Mouse (Mus musculus) adrenal gland, adult 18-20 months (tissue): Measurements from ENCODE around the gene Kazn. TPM values are rescaled to one million over a fixed set of nuclear protein-coding genes. Genes with fewer than 3 reads are reported as not detected.

ENCODE experiments used
- DNase-seq, 2 experiments: peaks; one replicate each; pipeline ENCODE4 v3.0.0; 2021 to 2022; ENCODE audit warnings: low spot score in 2 of 2
- total RNA-seq, 2 experiments: library from RNA; stranded (reverse); gene quantifications; 1 replicate in 1 of 2; 2 replicates in 1 of 2; pipeline ENCODE4 v1.2.3; 2021

Kazn gene
- total RNA-seq, 2 experiments from 2014 or later = 11.1 to 18.6 TPM

DNA sequence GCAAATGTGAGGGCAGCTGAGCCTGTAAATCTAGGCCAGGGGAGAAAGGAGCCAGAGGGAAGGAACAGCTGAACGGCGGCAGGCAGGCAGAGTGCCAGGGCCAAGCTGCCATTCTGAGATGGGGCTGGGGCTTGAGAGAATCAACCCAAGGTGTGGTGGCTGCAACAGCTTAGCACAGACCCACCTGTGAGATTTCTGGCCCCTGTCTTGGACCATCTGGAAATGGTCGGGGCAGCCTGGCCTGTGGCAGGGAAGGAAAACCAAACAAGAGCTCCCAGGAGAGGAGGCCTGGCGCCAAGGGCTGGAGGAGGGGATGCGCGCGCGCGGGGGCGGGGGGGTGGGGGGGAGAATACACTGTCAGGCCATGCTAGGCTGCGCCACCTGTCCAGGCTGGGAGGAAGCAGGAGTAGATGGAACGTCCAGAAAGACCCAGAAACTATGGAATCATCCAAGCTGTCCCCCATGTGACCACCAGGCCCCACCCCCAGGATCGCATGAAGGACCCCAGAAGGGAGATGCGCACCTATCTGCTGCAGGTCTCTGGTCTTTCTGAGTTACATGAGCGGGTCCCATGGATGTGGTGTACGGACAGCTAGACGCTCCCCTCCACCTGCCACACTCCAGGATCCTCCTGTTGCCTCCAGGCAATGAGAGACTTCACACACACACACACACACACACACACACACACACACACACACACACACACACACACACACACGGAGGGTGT is 158.1 kb downstream of the Kazn start:
- DNase-seq = no peak

DNA sequence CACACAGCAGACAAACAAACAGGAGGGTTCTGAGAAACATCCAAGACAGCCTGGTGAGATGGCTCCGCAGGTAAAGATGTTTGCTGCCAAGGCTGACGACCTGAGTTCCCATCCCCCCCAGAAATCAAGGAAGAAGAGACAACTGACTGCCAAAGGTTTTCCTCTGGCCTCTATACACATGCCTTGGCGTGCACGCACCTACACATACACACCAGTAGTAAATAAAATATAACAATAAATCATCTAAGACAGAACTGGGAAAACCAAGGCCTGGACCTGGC is 158.8 kb downstream of the Kazn start:
- no peak for DNase-seq

DNA sequence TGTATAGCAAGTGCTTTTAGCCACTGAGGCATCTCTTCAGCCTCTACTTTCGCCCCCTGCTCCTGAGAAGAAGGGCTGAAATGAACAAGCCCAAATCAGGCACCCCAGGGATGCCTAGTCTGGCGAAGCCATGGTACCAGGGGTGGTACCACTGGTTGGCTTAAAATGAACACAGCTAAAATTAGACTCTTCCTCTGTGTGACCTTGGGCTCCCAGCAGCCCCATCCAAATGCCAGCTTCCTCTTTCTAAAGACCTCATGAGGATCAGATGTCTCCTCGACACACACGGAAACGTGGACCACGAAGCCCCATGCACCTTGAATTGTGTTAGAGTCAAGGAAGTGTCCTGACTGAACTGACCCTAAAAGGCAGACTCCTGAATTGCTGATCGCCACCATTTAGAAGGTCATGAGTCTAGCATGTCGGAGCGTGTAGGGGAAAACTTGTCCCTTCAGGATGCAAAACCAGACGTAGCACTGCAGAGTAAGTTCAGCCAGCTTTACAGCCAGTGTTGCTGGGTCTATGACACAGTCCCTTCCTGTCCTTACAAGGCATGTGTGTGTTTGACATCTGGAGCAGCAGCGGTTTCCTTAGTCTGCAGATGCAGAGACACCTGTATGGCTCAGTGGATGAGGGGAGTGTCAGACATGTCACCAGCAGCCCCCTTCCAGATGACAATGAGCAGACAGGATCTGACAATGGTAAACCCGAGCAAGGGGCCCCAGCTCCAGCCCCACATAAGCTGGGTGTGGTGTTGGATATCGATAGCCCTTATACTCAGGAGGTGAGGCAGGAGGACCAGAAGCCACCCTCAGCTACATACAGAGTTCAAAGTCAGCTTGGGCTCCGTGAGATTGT is 159.3 kb downstream of the Kazn start:
- no peak for DNase-seq

DNA sequence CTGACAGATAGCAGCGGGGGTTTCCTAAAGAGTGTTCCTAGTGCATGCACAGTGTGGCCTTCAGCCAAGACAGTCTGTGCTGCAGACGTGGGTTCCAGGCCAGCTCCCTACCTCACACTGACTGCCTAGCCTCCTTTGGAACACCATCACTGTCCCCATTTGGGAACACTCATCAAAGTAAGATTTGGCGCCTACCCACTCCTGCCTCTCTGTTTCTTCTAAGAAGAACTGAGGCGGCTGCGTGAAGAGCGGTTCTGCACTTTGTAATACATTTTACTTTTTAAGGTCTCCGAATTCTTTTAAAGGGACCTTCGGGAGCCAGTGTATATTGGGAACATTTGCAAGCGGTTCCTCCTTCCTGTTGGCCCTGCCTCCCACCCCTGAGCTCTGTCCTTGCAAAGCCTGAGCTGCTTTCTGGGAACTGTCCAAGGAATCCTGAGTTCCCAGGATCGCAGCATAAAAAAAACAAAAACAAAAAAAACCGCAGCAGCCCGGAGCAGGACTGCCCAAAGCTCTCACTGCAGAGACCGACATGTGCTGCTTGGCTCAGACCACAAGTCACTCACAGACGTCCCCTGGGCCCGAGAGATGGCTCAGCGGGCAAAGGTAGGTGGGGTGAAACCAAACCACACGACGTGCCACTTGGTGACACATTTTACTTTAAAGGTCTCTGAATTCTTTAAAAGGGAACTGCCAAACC is 161.5 kb downstream of the Kazn start:
- no peak for DNase-seq

DNA sequence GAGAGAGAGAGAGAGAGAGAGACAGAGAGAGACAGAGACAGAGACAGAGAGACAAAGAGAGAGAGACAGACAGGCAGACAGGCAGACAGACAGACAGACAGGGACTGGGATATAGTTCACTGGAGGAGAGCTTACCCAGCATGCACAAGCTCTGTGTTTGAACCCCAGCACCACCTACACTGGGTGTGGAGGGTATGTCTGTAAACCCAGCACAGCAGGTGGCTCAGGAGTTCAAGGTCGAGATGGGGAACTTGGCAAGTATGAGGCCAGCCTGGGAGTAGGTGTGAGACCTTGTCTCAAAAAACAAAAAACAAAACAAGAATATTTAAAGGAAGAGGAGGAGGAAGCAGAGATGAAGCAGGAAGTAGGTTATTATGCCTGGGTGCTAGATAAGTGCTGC is 162.3 kb downstream of the Kazn start:
- no peak for DNase-seq

DNA sequence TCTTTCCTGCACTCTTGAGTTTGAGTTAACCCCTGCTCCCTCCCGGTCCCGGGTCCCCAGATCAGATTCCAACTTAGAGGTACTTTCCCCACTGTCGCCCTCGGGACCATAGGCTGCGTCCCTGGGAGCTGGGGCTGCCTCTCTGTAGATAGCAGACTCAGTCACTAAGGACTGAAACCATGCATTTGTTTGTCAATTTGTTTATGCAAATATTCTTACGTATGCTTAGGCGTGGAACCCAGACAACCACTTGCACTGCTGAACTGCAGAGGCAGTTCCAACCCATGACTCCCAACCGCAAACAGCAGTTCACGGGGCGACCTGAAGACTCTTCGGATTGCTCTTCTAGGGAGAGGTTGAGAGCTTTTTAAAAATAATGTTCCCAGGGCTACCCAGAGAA is 163.3 kb downstream of the Kazn start:
- no peak for DNase-seq

DNA sequence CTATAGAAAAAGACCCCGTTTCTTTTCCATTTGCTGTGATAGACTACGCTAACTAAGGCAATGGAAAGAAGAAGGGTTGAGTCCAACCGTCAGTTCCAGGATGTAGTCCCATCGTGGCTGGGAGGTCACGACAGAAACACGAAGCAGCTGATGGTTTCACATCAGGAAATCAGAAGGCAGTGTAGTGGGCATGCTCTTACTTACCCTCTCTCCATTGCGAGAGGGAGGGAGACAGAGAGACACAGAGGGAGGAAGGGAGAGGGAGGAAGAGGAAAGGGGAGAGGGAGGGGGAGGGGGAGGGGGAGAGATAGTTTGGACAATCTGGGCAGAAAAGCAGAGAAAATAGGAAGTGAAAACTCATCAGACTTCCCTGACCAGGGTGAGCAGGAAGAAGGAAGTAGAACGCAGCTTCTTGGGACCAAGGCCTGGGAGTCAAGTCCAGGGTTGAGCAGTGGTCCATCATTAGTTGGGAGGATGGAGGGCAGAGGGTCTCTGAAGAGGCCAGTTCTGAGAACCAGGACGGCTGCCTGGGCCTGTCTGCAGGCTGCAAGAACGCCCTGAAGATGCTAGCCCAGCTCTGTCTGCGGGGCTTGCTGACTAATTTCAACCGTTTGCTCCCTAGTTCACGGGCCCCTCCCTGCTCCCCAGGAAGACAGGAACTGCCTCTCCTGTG is 165.0 kb downstream of the Kazn start:
- no peak for DNase-seq

DNA sequence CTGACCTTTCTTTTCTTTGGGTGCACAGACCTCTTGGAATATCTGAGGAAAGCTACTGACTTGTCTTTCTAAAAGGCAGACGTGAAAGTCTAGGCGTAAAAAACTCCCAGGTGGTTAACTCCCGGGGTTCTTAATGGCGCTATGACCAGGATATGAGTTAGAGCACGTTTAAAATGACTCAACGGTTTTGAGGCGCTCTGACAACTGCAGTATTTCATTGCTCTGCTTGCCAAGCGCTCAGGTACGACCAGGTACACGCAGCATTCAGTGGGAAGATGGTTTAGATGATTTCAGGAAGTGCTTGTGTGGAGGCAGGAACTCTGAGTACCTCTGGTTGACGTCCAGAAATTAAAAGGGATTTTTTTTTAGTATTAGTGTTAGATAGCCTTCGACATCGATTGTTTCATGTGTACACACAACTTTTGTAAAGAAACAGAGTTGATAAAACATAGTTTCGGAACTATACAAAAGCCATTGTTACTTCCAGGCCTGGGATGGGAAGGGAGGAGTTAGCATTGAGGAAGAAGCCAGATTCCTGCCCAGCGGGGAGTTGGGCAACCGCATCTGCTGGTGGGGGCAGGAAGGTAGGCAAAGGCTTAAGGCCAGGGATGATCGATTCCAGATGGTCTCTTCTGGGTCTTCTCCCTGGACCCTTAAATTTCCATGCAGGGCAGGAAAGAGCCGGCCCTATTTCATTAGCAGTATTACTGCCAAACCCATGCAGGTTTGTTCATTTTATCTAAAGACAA is 167.8 kb downstream of the Kazn start:
- no peak for DNase-seq

DNA sequence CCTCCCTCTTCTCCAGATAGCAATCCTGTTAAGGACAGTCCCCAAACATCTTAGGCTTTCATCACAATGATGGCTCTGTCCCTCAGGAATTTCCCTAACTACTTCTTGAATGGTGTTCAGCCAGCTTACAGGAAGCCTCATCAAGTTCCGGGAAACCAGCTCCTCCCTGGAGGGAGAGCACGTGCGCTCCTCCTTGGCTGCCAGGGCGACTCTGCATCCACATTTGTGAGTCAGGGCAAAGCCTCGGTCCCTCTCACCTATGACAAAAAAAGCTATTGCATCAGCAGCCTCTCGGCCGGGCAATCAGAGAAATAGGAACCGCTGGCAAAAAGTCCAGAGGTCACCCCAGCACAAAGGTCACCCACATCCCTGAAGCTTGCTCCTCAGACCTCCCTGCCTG is 168.4 kb downstream of the Kazn start:
- no peak for DNase-seq

DNA sequence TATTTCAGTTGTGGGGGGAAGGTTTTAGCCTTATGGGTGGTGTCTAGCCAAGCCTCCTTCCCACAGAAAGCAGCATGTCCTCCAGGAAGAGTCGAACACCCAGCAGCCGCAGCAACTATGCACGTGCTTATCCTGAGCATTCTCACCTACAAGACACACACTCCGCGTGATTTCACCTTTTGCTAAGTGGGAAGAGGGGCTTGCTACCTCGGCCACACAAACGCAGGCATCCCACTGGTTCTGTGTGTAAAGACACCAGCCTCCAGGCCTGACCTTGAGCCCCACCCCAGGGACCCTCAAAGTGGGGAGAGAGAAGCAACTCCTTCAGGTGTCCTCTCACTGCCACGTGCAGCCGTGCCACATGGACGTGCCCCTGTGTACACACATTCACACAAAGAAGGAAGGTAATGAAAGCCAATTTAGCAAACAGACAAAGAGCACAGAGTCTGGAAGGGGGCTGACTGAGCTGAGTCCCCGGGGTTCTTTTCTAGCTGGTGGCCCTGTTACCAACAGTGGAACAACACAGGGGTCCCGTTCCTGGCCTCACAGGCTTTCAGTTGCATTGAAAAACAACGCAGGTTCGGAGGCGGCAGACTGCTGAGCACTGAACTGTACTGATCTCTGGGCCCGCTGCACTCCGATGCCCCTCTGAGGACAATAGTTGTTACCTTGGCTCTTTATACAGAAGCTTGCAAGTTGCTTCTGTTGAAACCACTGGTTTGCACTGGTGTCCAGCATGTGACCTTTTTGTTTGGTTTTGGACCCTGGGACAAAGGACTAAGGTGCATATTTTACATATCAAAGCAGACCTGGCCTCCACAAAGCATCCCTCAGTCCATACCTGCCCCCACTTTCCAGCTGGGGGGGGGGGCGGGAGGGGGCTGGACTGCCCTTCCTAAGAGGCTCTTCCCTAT is 170.0 kb downstream of the Kazn start:
- DNase-seq = no peak

DNA sequence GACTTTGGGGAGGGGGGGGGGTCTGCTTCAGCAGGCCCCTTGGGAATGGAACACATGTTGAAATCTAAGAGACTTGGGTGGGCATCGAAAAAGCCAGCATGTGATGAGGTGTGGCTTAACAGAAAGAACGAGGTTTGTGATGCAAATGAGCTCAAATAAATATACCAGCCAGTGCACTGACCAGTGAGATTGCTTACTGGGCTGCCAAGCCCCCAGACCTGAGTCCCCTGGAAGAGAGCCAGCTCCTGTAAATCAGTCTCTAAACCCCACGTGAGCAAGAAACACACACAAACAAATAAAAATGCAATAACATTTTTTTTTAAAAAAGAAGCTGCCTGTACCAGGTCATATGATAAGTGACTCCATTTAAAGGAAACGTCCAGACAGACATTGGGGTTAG is 172.6 kb downstream of the Kazn start:
- DNase-seq = no peak

DNA sequence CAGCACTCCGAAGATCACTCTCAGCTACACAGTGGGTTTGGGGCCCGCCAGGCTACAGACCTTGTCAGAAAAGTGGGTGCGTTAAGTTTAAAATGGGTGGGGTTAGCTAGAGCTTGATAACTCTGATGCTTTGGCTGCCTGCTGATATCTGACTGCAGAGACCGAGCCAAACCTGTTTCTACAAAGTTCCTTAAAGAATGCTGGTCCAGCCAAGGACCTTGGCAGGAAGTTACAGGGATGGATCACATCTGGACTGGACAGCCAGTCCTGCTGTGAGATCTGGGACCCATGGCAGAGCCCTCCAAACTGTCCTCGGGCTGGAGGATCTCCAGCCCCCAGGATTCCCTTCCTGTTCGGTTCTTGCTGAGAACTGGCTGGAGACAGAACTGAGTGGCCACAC is 173.4 kb downstream of the Kazn start:
- no peak for DNase-seq

DNA sequence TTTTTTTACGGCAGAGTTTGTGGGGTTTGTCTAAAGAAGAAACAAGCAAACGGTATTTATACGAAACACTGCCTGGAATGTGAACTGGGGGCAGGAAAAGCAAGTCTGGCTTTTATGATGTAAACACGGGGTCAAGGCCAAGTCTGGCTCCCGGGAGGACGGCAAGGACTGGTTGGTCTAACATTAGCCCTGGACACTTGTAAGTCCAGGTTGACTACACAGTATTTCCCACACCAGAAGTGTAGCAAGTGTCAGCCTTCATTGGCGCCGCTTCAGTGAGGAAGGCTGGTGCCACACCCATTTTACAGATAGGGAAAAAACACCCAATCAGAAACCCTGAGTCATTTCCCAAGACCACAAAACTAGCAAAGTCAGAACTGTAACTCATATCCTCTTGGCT is 173.9 kb downstream of the Kazn start:
- no peak for DNase-seq

DNA sequence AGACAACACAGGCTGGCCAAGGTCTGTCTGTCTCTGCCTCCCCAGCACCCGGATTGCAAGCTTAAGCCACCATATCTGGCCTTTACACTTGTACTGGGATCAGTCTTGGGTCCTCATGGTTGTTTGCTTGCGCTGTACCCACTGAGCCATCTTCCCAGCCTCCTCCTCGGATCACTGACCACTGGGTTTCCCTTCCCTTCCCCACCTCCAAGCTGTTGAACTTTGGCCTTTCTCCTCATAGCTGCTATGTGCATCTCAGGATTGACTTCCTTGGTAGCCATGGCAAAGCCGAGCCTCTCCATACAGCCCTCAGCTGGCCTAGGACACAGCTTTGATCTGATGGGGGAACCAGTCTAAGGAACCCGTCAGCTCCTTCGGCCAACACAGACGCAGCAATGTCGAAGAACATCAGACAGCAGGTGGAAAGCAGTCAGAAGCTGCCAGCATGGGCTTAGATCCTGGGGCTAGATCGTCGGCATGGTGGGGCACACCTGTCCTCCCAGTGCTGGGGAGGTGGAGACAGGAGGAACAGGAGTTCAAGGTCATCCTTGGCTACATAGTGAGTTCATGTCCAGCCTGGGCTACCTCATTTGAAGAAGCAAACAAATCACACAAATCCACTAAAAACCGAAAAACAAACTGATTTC is 174.5 kb downstream of the Kazn start:
- DNase-seq = no peak

DNA sequence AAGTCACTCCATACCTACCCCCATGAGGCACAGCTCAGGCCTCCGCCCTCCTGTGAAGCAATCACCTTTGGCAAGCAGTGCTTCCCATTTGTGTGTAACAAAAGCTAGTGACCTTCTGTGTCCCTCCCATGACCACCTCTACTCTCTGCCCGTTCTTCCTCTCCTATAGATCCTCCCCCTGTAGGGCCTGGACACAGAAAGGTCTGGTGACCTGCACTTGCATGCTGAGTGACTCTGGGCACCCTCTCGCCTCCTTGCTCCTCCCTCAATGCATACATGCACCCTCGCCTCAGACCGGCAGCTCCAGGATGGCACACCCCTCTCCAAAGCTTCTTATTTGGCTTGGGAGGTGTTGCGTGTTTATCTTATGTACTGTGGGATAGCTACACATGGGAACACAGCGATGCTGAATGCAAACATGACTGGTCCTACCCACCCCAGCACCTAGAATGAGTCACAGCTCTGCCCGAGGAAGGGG is 176.1 kb downstream of the Kazn start:
- DNase-seq = no peak

DNA sequence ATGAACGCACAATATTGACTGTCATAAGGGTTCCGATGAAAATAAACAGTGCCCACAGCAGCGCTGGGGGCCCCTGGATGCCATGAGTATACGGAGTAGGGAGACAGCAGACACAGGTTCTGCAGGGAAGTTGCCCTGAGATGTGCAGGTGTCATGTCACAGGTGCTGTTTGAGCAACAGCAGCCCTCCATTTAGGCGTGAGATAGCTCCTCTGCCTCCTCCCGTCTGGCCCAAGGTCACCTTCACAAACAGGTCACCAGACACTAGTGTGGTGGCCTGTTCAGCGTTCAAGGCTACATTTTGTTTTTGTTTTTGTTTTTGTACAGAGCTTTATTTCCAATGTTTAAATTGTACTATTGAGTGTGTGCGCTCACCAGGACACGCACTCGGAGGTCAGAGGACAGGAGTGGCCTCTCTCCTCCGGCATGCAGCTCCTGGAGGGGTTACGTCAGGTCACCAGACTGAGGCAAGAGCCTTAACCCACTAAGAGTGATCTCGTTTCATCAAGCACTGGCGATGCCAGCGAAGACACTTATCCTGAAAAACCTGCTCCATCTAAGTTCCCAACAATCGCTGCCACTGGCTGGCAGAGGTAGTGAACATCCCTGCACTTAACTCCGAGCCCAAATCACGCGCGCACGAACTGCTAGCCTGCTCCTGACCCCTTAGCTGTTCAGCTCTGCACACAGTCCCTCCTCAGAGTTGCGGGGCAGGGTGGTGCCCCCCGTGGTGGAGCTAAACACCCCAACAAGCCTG is 177.5 kb downstream of the Kazn start:
- no peak for DNase-seq

DNA sequence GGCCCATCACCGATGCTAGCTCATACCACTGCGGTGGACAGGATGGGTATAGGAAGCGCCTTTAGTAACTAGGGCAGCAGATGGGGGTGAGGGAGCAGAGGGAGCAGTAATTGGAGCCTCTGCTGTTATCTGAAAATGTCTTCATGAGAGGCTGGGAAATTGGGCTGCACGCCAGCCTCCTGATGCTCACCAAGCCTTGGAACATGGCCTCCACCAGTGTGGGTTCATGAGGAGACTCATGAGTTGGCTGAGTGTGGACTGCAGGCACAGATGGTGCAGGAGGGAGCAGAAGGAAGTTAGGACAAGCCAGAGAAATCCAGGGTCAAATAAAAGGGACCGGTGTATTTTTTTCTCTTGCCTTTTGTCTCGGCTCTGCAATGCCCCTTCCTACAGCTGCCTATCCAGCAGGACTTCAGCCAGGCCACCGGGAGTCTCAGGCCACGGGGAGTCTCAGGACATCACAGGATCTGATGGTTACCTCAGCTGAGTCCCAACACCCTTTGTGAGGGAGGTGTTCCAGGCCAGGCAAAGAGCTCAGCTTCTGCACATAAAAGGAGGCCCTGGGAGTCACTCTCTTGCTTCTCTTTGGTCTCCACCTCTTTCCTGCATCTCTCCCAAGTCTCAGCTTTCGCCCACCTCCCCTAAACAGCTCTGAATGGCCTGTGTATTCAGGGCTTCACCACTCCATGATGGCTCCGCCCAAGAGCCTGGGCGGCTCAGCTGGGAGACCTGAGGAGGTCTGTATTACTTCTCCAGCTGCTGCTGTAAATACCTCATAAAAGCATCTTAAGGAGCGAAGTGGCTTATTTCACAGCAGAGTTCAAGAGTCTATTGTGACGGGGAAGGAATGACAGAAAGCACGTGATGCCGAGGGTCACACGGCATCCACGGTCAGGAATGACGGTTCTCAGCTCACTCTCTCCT is 178.5 kb downstream of the Kazn start:
- DNase-seq = no peak

DNA sequence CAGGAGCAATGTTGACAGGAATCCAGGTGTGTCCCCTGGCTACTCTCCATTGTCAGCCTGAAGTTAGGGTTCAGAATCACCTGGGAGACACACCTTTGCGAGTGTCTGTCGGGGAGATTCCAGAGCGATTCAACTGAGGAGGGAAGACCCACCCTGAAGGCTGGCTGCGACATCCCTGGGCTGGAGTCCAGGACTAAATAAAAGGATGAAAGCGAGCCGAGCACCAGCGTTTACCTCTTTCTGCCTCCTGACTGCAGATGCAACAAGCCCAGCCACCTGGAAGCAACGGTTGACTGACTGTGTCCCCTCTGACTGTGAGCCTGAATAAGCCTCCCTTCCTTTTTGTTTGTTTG is 179.4 kb downstream of the Kazn start:
- DNase-seq = no peak
